Mouse (Mus musculus): Measurements from ENCODE around the gene St8sia1. TPM values are rescaled to one million over a fixed set of nuclear protein-coding genes. Genes with fewer than 3 reads are reported as not detected.

St8sia1 gene
- total RNA-seq, 2 experiments from 2014 or later = 0.47 to 0.52 TPM

Other genes starting within 250 kb of the St8sia1 start
- gene Cmas, start 207.8 kb downstream of the St8sia1 start, total RNA-seq (2021) = 10 to 100 TPM; 40.8 to 42.0 TPM
- not detected for gene Sult6b2, start 159.9 kb downstream of the St8sia1 start, total RNA-seq (2021)
- 10 to 100 TPM; 22.8 to 27.9 TPM for gene C2cd5, start 135.7 kb upstream of the St8sia1 start, total RNA-seq (2021)
- gene Etnk1, start 202.8 kb upstream of the St8sia1 start, total RNA-seq (2021) = 10 to 100 TPM; 21.3 to 23.1 TPM